Mouse (Mus musculus): ENCODE data around the gene Polr2b.

The Polr2b gene

GRCm38 (mm10) chr5:77309924-77310772 lies at the start of gene Polr2b, which contains the start of gene Noa1:
TSS of gene Polr2b (plus strand) at chr5:77310147.
TSS of gene Noa1 (minus strand) at chr5:77310084.
- DNase-seq = peak; percentile 99

DNA sequence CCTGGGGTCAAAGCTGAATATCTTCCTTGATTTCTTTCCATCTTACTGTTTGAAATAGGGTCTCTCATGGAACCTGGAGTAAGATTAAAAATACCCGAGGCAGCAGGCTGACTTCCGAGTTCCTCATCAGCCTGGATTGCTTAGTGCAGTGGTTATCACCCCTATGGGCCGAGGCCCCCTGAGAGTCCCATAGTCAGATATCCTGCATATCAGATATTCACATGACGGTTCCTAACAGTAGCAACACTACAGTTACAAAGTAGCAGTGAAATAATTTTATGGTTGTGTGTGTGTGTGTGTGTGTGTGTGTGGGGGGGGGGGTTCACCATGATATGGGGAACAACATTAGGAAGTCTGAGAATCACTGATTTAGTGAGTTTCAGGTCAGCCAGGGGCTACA lies 48.8 kb upstream of the Polr2b start:
- DNase-seq = no peak

DNA sequence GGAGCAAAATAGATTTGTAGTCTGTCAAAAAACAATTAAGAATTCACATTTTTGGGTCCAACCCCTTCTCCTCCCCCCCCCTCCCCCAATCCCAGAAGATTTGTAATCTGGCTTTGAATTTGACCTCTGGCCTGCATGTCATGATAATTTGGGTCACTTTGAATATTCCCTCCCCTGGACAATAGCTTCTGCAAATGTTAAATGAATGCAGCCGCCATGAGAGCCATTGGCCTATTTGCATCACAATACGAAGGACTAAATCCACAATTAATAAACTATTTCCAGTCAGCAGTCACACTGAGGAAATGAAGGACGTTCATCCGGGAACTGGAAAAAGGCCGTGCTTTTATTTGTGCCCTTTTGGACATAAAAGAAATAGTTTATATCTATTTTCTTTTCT lies 47.8 kb upstream of the Polr2b start:
- no peak for DNase-seq

GRCm38 (mm10) chr5:77265081-77265670 lies 44.8 kb upstream of the Polr2b start, which contains the start of gene Rest:
TSS of gene Rest (plus strand) at chr5:77265491.
- DNase-seq = peak; percentile 81

GRCm38 (mm10) chr5:77265671-77266065 lies 44.3 kb upstream of the Polr2b start:
- peak; percentile 82 for DNase-seq

- peak; percentile 60 for DNase-seq
These were observed 43.7 kb upstream of the Polr2b start for GRCm38 (mm10) chr5:77266066-77266885.

DNA sequence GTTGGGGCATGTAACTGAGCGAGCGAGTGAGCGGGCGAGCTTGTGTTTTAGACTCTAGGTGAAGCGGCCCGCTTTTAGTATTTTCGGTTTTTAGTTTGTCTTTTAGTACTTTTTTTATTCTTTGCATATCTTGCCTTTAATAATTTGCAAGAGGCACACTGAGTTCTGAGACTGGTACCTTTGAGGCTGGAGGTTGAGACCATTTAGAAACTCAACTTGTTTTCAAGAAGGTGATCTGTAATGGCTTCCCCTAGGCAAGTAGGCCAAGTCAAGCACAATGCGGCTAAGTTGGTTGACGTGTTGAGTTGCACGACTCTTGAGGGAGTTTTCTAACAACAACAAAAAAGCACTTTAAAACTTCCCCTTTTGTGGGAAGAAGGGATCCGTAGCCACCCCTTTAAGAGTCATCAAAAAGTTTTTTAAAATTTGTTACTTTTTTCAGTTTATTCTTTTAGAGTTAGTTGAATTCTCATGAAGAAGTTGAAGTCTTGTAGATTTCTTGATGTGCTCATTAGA lies 43.0 kb upstream of the Polr2b start:
- peak; percentile 12 for DNase-seq

DNA sequence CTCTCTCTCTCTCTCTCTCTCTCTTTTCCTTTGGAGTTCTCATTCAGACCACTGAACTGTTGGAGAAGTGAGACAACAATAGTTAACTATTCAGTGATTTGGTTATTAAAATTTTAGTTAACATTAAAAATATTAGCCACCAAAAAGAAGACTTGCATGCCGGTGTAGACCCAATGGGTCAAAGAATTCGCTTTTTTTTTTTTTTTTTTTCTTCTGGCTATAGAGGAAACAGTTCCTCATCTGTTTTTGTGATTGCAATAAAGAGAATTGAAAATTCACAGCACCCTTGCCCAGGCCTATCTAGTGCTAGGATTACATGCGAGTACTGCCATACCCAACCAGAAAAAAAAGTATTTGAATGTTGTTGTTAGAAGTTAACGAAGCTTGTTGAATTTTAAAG lies 42.5 kb upstream of the Polr2b start:
- DNase-seq = no peak

DNA sequence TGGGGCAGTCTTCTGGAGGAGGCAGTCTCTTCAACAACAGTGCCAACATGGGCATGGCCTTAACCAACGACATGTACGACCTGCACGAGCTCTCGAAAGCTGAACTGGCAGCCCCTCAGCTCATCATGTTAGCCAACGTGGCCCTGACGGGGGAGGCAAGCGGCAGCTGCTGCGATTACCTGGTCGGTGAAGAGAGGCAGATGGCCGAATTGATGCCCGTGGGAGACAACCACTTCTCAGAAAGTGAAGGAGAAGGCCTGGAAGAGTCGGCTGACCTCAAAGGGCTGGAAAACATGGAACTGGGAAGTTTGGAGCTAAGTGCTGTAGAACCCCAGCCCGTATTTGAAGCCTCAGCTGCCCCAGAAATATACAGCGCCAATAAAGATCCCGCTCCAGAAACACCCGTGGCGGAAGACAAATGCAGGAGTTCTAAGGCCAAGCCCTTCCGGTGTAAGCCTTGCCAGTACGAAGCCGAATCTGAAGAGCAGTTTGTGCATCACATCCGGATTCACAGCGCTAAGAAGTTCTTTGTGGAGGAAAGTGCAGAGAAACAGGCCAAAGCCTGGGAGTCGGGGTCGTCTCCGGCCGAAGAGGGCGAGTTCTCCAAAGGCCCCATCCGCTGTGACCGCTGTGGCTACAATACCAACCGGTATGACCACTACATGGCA lies 41.9 kb upstream of the Polr2b start:
- DNase-seq = no peak

GRCm38 (mm10) chr5:77269399-77269798 lies 40.5 kb upstream of the Polr2b start:
- no peak for DNase-seq

DNA sequence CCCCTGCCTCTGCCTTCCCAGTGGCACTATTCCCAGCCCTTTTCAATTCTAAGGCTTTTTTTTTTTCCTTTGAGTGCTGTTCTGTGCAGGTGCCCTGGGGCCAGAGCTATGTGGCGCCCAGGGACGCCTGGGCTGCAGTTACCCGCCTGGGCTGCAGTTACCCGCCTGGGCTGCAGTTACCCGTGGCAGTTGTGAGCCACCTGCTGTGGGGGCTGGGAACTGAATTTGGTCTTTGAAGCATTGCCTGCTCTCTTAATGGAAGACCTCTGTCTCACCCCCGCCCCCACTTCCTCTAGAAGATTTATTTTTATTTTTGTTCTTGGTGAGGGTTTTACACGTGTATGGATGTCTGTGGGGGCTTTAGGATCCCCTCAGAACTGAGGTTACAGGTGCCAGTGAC lies 36.8 kb upstream of the Polr2b start:
- no peak for DNase-seq

DNA sequence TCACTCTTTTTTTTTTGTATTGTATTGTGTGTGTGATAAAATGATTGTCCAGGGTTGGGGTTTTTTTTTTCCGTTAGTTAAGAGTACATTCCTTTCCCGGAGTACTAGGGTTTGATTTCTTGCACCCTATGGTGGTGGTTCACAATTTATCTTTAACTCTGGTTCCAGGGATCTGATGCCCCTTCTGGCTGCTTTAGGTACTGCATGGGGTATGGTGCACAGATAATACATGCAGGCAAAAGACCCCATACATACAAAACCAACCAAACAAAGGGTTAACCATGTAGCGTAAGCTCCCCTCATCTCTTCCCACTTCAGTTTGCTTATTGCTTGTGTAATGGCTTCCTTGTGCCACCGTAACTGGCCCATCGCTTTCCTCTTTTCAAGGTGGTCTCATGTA lies 34.0 kb upstream of the Polr2b start:
- peak; percentile 56 for DNase-seq

- no peak for DNase-seq
These were observed 32.7 kb upstream of the Polr2b start for GRCm38 (mm10) chr5:77277204-77277603.

GRCm38 (mm10) chr5:77281518-77282174 lies 28.3 kb upstream of the Polr2b start:
- no peak for DNase-seq

- no peak for DNase-seq
These were observed 27.7 kb upstream of the Polr2b start for GRCm38 (mm10) chr5:77282242-77282641.

GRCm38 (mm10) chr5:77285685-77286084 lies 24.3 kb upstream of the Polr2b start:
- DNase-seq = no peak

GRCm38 (mm10) chr5:77286904-77287303 lies 23.0 kb upstream of the Polr2b start:
- DNase-seq = no peak

DNA sequence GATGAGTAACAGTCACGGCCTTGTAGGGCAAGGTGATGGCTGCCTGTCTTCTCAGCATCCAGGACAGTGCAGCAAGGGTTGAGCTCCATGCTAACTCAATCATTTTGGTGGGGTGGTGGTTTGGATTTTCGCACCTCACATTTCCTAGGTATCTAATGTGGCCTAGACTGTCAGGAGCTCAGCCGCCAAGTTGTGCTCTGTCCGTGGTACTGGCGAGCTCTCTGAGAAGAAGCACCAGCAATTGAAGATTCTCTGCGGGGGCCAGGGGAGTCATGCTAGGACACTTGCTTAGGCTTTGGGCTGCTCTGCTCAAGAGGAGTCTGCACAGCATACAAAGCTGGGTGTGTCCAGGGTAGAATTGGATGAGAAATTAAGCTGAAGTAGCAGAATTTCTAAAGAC lies 22.0 kb upstream of the Polr2b start:
- no peak for DNase-seq

DNA sequence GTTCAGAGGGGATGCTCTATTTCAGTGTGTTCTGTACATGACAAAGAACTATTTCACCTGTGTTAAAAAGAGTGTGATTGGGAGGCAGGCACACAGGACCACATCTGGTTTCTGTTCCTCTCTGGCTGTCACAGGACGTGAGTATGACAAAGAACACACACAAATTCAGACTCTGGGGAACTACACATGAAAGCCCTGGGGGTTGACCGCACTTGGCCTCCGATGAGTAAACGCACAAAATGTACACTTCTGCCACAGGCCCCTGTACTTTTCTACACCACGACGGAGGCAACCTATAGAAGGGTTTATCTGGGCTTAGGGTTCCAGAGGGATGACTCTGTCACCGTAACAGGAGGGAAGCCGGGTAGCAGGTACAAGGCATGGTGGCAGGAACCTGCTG lies 20.3 kb upstream of the Polr2b start:
- DNase-seq = no peak

DNA sequence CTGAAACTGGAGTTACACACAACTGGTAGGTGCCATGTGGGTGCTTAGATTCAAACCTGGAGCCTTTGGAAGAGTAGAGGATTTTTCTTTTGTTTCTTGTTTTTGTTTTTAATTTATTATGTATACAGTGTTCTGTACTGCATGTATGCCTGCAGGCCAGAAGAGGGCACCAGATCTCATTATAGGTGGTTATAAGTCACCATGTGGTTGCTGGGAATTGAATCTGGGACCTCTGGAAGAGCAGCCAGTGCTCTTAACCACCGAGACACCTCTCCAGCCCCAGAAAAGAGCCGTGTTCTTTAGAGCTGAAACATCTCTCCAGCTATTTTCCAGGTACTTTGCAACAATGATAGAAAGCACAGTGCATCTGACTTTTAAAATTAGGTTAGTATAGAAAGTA lies 19.3 kb upstream of the Polr2b start:
- no peak for DNase-seq

GRCm38 (mm10) chr5:77292803-77293522 lies 17.0 kb upstream of the Polr2b start:
- DNase-seq = no peak

All from lung, postnatal 14 days (tissue).